In the genomic region with DNA sequence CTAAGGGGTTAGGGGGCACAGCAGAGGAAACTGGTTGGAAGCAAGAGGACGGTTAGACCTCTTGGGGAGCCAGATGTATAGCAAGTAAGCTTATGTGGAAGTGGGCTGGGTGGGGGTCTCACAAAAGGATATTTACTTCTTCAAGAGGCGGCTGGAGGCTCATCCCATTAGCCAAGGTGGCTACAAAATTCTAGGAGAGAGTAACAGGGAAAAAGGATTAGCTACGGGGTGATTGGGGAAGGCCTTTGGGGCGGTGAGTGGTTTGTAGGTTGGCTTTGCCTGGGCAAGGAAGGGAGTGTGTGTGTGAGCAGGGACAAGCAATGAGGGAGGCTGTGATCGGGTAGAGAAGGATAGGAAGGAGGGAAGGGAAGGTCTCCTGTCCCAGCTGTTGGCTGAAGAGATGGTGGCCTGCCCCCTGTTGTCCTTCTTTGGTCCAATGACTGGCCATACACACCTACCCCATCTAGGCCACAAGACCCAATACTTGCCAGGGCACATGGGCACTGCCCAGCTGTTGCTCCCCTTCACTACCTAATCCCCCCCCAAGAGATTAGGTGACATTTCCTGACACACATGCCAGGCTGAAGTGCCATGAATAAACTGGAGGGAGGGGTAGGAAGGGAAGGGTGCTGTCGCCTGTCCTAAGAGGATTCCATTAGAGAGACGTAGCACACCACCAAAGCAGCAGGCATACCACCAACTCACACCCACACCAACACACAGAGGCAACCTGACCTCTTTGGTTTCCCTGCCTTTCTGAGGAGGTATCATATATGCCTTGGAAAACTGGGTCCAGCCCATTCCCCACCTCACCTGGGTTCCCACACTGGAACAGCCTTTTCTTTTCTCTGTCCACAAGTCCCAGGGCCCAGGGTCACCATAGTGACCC, we compare ENCODE assay signal across 8 mouse cellular contexts. TPM values are rescaled to one million over a fixed set of nuclear protein-coding genes. Genes with fewer than 3 reads are reported as not detected.
DNase-seq lines count a peak whose midpoint lies in the region; ATAC-seq and TF ChIP-seq lines count a peak whose summit lies in the region.

No protein-coding gene starts in this region.

- WGBS in hindbrain, embryonic 10.5 days: 82% methylated on average over 7 of the region's 7 CpGs
- WGBS in liver, embryonic 16.5 days (ENCODE audit: insufficient replicate concordance): 81% methylated on average over 7 of the region's 7 CpGs

- peak overlapping the region; percentile 100 for H3K27ac ChIP-seq in gastrocnemius, adult 2 months
- H3K27ac ChIP-seq in hindbrain, embryonic 10.5 days: peak overlapping the region; percentile 99
- no peak overlapping the region for H3K27ac ChIP-seq in liver, embryonic 16.5 days (ENCODE audit: low read length)

- peak; percentile 23; the same call in 1 of the 2 replicates for TF ChIP-seq CTCF in gastrocnemius, adult 2 months (IDR thresholded peaks at IDR 0.05)
- no peak for TF ChIP-seq CTCF in E14TG2a.4 (conservative IDR thresholded peaks at IDR 0.05; ENCODE audit: low read length)

- H3K4me2 ChIP-seq in liver, embryonic 16.5 days (ENCODE audit: low read depth, low read length): peak overlapping the region; percentile 4; the same call in 1 of the 2 replicates

- H3K4me3 ChIP-seq in gastrocnemius, adult 2 months: peak overlapping the region; percentile 100
- peak overlapping the region; percentile 99 for H3K4me3 ChIP-seq in E14TG2a.4 (replicated peaks; ENCODE audit: low read length)
- H3K4me3 ChIP-seq in hindbrain, embryonic 10.5 days: peak overlapping the region; percentile 95
- H3K4me3 ChIP-seq in liver, embryonic 16.5 days (ENCODE audit: low read depth, low read length): no peak overlapping the region

- H3K4me1 ChIP-seq in E14TG2a.4 (replicated peaks; ENCODE audit: low read depth, low read length): peaks cover 75% of the 10 kb centered on the region
- H3K4me1 ChIP-seq in hindbrain, embryonic 10.5 days (replicated peaks): peaks cover 40% of the 10 kb centered on the region
- peaks cover 23% of the 10 kb centered on the region for H3K4me1 ChIP-seq in liver, embryonic 16.5 days (ENCODE audit: control insufficient read depth, low read depth, low read length)

- H3K9ac ChIP-seq in liver, embryonic 16.5 days (ENCODE audit: low read depth, low read length): no peak overlapping the region

- no peak for ATAC-seq in liver, embryonic 16.5 days (ENCODE audit: low read depth)

- H3K27me3 ChIP-seq in E14TG2a.4 (ENCODE audit: insufficient read depth, low read length): no peaks in the 10 kb centered on the region
- H3K27me3 ChIP-seq in hindbrain, embryonic 10.5 days (ENCODE audit: insufficient read depth, poor library complexity, severe bottlenecking): no peaks in the 10 kb centered on the region
- H3K27me3 ChIP-seq in liver, embryonic 16.5 days (ENCODE audit: control insufficient read depth, insufficient read depth, low read depth, low read length): no peaks in the 10 kb centered on the region

- peak; percentile 75 for DNase-seq in gastrocnemius, adult 2 months
- DNase-seq in gastrocnemius, postnatal 4 days (ENCODE audit: low spot score in 2 of 2): no peak
- no peak for DNase-seq in hindbrain, embryonic 10.5 days (ENCODE audit: low spot score)
- no peak for DNase-seq in layer of hippocampus, postnatal 36 days
- no peak for DNase-seq in adrenal gland, adult 8-10 months
- no peak for DNase-seq in c-Kit-positive CD71-positive TER-119-positive erythroid progenitor cells, embryonic 14.5 days (ENCODE audit: low spot score)

- H3K9me3 ChIP-seq in E14TG2a.4 (ENCODE audit: low read length): no peaks in the 10 kb centered on the region
- H3K9me3 ChIP-seq in hindbrain, embryonic 10.5 days: no peaks in the 10 kb centered on the region
- H3K9me3 ChIP-seq in liver, embryonic 16.5 days (replicated peaks; ENCODE audit: control insufficient read depth, low read length): no peaks in the 10 kb centered on the region

- intact Hi-C loops in gastrocnemius, adult 2 months (cut with DNase I): loop anchor here (2.0 to 5.0 kb wide), 2 partner anchors 85 to 153 kb away; partner anchors contain the start of genes Flt3l and Gm45713

- peaks cover 70% of the 10 kb centered on the region for H3K36me3 ChIP-seq in E14TG2a.4 (ENCODE audit: insufficient read depth, low read length)
- H3K36me3 ChIP-seq in hindbrain, embryonic 10.5 days: peaks cover 60% of the 10 kb centered on the region
- H3K36me3 ChIP-seq in liver, embryonic 16.5 days (ENCODE audit: control insufficient read depth, insufficient read depth): peaks cover 19% of the 10 kb centered on the region

RNA-seq across cellular contexts. Expression of gene Prmt1, which starts 2.2 kb away (rescaled TPM):
- 100 to 1,000 TPM; 126 to 136 TPM for total RNA-seq in gastrocnemius, adult 2 months (2021)
- total RNA-seq in gastrocnemius, postnatal 4 days (2021): 100 to 1,000 TPM; 318 to 331 TPM
- polyA plus RNA-seq in hindbrain, embryonic 10.5 days (2016; fragmentation: Nextera tagmentation; extraction: Ambion mirVana): 843 and 861 TPM in 2 replicates
- 95.6 and 98.6 TPM in 2 replicates for polyA plus RNA-seq in liver, embryonic 16.5 days (2015; fragmentation: Nextera tagmentation; extraction: Ambion mirVana)
- 100 to 1,000 TPM; 155 to 168 TPM for total RNA-seq in layer of hippocampus, postnatal 36 days (2021)
- 100 to 1,000 TPM; 221 to 296 (median 243) TPM for total RNA-seq in adrenal gland, adult 8-10 months (2022)

RNA-seq across cellular contexts. Expression of gene Cpt1c, which starts 9.5 kb away (rescaled TPM):
- 1 to 10 TPM in 1 of 2 experiments, under 1 TPM in 1; 0.92 to 2.3 TPM for total RNA-seq in gastrocnemius, adult 2 months (2021)
- 10 to 100 TPM; 10.3 to 10.8 TPM for total RNA-seq in gastrocnemius, postnatal 4 days (2021)
- 22.4 and 26.8 TPM in 2 replicates for polyA plus RNA-seq in hindbrain, embryonic 10.5 days (2016; fragmentation: Nextera tagmentation; extraction: Ambion mirVana)
- polyA plus RNA-seq in liver, embryonic 16.5 days (2015; fragmentation: Nextera tagmentation; extraction: Ambion mirVana): 1.8 and 2.1 TPM in 2 replicates
- 100 to 1,000 TPM; 131 to 137 TPM for total RNA-seq in layer of hippocampus, postnatal 36 days (2021)
- 10 to 100 TPM; 13.7 to 28.4 (median 20.4) TPM for total RNA-seq in adrenal gland, adult 8-10 months (2022)

RNA-seq across cellular contexts. Expression of gene Irf3, which starts 13.3 kb away (rescaled TPM):
- total RNA-seq in gastrocnemius, adult 2 months (2021): 10 to 100 TPM; 18.4 to 18.9 TPM
- 10 to 100 TPM; 46.0 to 50.4 TPM for total RNA-seq in gastrocnemius, postnatal 4 days (2021)
- 76.7 and 78.1 TPM in 2 replicates for polyA plus RNA-seq in hindbrain, embryonic 10.5 days (2016; fragmentation: Nextera tagmentation; extraction: Ambion mirVana)
- 39.8 and 43.2 TPM in 2 replicates for polyA plus RNA-seq in liver, embryonic 16.5 days (2015; fragmentation: Nextera tagmentation; extraction: Ambion mirVana)
- total RNA-seq in layer of hippocampus, postnatal 36 days (2021): 10 to 100 TPM; 45.9 to 51.0 TPM
- total RNA-seq in adrenal gland, adult 8-10 months (2022): 100 to 1,000 TPM; 118 to 180 (median 144) TPM

RNA-seq across cellular contexts. Expression of gene Bcl2l12, which starts 14.3 kb away (rescaled TPM):
- total RNA-seq in gastrocnemius, adult 2 months (2021): 1 to 10 TPM; 7.6 to 9.7 TPM
- 10 to 100 TPM; 21.5 to 22.0 TPM for total RNA-seq in gastrocnemius, postnatal 4 days (2021)
- 69.6 and 73.9 TPM in 2 replicates for polyA plus RNA-seq in hindbrain, embryonic 10.5 days (2016; fragmentation: Nextera tagmentation; extraction: Ambion mirVana)
- polyA plus RNA-seq in liver, embryonic 16.5 days (2015; fragmentation: Nextera tagmentation; extraction: Ambion mirVana): 11.0 and 12.2 TPM in 2 replicates
- 1 to 10 TPM; 3.0 to 4.1 TPM for total RNA-seq in layer of hippocampus, postnatal 36 days (2021)
- total RNA-seq in adrenal gland, adult 8-10 months (2022): 10 to 100 TPM; 15.9 to 34.1 (median 22.1) TPM

RNA-seq across cellular contexts. Expression of gene Scaf1, which starts 32.0 kb away (rescaled TPM):
- 10 to 100 TPM; 41.7 to 44.3 TPM for total RNA-seq in gastrocnemius, adult 2 months (2021)
- total RNA-seq in gastrocnemius, postnatal 4 days (2021): 10 to 100 TPM; 74.1 to 76.0 TPM
- 44.0 and 49.9 TPM in 2 replicates for polyA plus RNA-seq in hindbrain, embryonic 10.5 days (2016; fragmentation: Nextera tagmentation; extraction: Ambion mirVana)
- polyA plus RNA-seq in liver, embryonic 16.5 days (2015; fragmentation: Nextera tagmentation; extraction: Ambion mirVana): 9.8 and 9.9 TPM in 2 replicates
- 100 to 1,000 TPM; 149 to 155 TPM for total RNA-seq in layer of hippocampus, postnatal 36 days (2021)
- 100 to 1,000 TPM in 2 of 4 experiments, 10 to 100 TPM in 2; 88.5 to 120 (median 101) TPM for total RNA-seq in adrenal gland, adult 8-10 months (2022)

Comparison
In these comparisons a context has a peak if more than half of its experiments do, and no peak if none do; other contexts are left out.
1. RNA of gene Cpt1c, which starts 9.5 kb away (total RNA-seq): 131 to 137 TPM in layer of hippocampus, postnatal 36 days; 13.7 to 28.4 TPM in adrenal gland, adult 8-10 months, 10.3 to 10.8 TPM in gastrocnemius, postnatal 4 days and 0.92 to 2.3 TPM in gastrocnemius, adult 2 months; every median in the first group is over 4 times any median in the second.